Mouse (Mus musculus) cerebral cortex, adult 2 months (tissue): Measurements from ENCODE around the gene Mrpl14.

ENCODE experiments used
- WGBS: fragments of 180-500 bp; shearing (Covaris S2); methylation state at CpG from one replicate; pipeline ENCODE4 v1.1.7; 2018; 5-methylcytosine and 5-hydroxymethylcytosine counted together

Gene Mrpl14

GRCm38 (mm10) chr17:45686093-45686619 is at the start of gene Mrpl14:
TSS of gene Mrpl14 (plus strand) at chr17:45686322.
- 2% methylated on average over 32 of the region's 50 CpGs for WGBS

GRCm38 (mm10) chr17:45638596-45639295 is 47.4 kb upstream of the Mrpl14 start:
- 88% methylated on average over 16 of the region's 16 CpGs for WGBS

- WGBS: 84% methylated on average over 8 of the region's 8 CpGs
Measured at GRCm38 (mm10) chr17:45641981-45642380, 44.1 kb upstream of the Mrpl14 start.

GRCm38 (mm10) chr17:45642701-45643100 is 43.4 kb upstream of the Mrpl14 start:
- WGBS: 18% methylated on average over 12 of the region's 12 CpGs

- 93% methylated on average over 4 of the region's 4 CpGs for WGBS
Measured at GRCm38 (mm10) chr17:45644185-45644584, 41.9 kb upstream of the Mrpl14 start.

GRCm38 (mm10) chr17:45653233-45653632 is 32.9 kb upstream of the Mrpl14 start:
- WGBS: 72% methylated on average over 7 of the region's 7 CpGs

GRCm38 (mm10) chr17:45655820-45656219 is 30.3 kb upstream of the Mrpl14 start:
- WGBS: 19% methylated on average over 6 of the region's 6 CpGs

- 90% methylated on average over 4 of the region's 4 CpGs for WGBS
Measured at GRCm38 (mm10) chr17:45659225-45659624, 26.9 kb upstream of the Mrpl14 start, which contains the start of gene Capn11. TSS of gene Capn11 (minus strand) at chr17:45659325.

- WGBS: 22% methylated on average over 27 of the region's 27 CpGs
Measured at GRCm38 (mm10) chr17:45663106-45663919, 22.8 kb upstream of the Mrpl14 start.

- 88% methylated on average over 13 of the region's 13 CpGs for WGBS
Measured at GRCm38 (mm10) chr17:45664608-45665007, 21.5 kb upstream of the Mrpl14 start.

GRCm38 (mm10) chr17:45666091-45666490 is 20.0 kb upstream of the Mrpl14 start:
- 81% methylated on average over 11 of the region's 11 CpGs for WGBS

GRCm38 (mm10) chr17:45667481-45667880 is 18.6 kb upstream of the Mrpl14 start:
- 88% methylated on average over 10 of the region's 10 CpGs for WGBS

GRCm38 (mm10) chr17:45667986-45668385 is 18.1 kb upstream of the Mrpl14 start:
- WGBS: 81% methylated on average over 10 of the region's 10 CpGs

- 94% methylated on average over 1 of the region's 1 CpGs for WGBS
Measured at GRCm38 (mm10) chr17:45671821-45672220, 14.3 kb upstream of the Mrpl14 start.

GRCm38 (mm10) chr17:45672598-45672997 is 13.5 kb upstream of the Mrpl14 start:
- 92% methylated on average over 2 of the region's 2 CpGs for WGBS

GRCm38 (mm10) chr17:45678106-45678505 is 8.0 kb upstream of the Mrpl14 start:
- 29% methylated on average over 7 of the region's 7 CpGs for WGBS

GRCm38 (mm10) chr17:45680391-45680980 is 5.6 kb upstream of the Mrpl14 start:
- WGBS: 29% methylated on average over 8 of the region's 8 CpGs

GRCm38 (mm10) chr17:45681588-45681987 is 4.5 kb upstream of the Mrpl14 start:
- 95% methylated on average over 1 of the region's 1 CpGs for WGBS

GRCm38 (mm10) chr17:45682843-45683242 is 3.3 kb upstream of the Mrpl14 start:
- 92% methylated on average over 4 of the region's 4 CpGs for WGBS

GRCm38 (mm10) chr17:45684667-45685131 is 1.4 kb upstream of the Mrpl14 start:
- WGBS: 21% methylated on average over 14 of the region's 14 CpGs

GRCm38 (mm10) chr17:45685171-45686092 is 690 bp upstream of the Mrpl14 start:
- 1% methylated on average over 58 of the region's 58 CpGs for WGBS
